Mouse (Mus musculus) MN1 (cell line): ENCODE measurements around the gene Tmem38b.

Source experiments
- DNase-seq: peaks from one replicate; pipeline ENCODE4 v3.0.0-alpha.2; 2016; ENCODE audit warnings: low spot score

The Tmem38b gene

DNA sequence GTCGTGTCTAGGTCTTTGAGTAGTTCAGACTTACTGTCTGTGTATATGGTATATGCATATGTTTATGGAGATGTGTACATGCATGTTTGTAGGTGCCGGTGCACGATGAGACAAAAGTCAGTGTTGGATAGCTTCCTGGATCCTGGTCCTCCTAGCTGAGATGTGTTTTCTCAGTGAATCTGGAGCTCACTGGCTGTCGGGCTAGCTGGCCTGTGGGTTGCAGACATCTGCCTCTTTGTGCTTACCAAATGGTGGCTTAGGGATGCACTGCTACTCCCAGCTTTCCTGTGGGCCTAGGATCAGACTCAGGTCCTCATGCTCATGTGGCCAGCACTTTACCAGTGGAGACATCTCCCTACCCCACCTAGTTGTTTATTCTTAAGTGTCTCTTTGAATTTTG is 4.2 kb downstream of the Tmem38b start:
- no peak for DNase-seq

DNA sequence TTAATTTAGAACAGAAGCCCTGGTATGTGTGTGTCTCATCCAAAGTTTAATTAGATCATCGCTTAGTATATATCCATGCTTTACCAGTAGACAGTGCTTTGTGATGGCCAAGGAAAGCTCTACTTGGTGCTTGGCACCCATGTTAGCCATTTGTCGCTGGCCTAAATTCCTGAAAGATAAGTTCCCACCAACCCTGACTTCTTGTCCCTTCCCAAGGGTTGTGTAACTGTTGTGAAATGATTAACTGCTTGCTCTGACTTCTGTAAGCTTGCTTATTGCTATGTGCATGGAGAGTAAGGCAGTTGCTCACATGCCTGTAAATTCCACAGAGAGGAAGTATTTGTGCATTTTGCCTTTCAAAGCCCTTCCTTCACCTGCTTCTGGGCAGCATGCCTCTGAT is 4.7 kb downstream of the Tmem38b start:
- DNase-seq, result no peak

DNA sequence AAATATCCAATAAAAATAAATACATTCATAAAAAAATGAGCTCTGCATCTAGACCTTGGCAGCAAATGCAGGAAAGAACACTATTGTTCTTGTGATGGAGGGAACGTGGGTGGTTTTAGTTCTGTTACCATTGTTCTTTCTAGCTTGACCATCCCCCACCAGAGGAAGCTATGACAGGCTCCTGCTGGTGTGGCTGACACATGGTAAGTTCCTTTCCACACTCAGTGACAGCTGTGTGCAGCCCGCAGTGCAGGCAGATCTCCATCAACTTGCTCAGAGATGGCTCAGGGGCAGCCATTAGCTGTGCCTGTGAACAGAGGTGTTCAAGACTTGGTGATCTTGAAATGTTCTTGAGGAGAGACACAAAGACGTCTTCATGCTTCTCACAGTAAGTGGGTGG is 6.5 kb downstream of the Tmem38b start:
- no peak for DNase-seq

DNA sequence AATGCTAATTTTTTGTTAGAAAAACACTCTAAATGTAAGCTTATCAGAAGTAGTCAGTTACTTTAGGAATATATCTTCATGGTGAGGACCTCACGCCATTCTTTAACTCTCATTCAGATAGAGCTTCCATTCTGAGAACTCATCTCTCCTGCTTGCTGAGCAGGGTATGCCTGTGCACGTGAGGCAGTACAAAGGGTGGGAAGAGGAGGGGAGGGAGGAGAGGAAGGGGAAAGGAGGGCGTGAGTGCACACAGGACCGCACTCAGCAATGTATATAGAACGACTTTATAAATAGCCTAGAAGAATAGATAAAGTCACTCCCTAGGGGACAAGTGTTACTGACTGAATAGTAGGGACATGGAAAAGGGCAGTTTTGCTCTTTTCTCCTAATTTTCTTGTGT is 11.1 kb downstream of the Tmem38b start:
- no peak for DNase-seq

DNA sequence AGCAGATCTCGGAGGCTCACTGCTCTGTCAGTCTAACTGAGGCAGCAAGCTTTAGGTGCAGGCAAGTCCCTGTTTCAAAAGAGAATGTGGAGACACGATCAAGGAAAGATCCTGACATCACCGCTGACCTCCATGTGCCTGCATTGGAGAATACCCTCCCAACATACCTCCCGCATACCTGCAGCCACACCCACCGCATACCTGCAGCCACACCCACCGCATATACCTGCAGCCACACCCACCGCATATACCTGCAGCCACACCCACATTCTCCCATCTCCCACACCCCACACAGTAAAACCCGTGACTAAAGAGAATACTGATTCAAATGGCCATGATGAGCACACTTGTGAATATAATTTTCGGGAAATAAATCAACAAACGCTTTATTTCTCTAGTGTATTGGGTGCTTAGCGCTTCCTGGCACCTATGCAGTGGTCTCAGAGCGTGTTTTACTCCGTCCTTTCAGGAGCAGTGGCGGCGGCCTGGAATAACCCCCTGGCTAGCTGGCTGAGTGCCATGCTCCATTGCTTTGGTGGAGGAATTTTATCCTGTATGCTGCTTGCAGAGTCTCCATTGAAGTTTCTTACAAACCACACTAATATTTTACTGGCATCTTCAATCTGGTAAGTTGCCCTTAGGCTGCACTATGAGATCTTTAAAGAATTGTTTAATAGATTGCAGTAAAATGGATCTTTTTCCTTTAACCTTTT is 14.5 kb downstream of the Tmem38b start:
- DNase-seq, result no peak

DNA sequence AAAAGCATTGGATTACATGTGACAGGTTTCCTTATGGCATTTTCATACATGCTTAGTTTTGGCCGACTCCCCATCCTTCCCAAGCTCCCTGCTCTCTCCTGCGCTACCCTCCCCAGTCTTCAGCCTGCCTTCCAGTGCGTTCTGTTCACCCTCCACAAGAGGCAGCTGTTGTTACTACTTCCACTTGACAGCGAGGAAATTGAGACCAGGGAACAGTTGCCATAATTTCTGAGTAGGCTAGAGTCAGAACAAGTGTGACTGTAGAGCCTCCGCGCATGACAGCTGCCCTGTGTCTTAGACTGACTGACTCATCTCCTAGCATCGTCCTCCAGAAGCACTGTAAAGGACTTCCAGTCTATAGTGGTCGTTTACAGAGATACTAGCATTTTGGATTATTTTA is 17.7 kb downstream of the Tmem38b start:
- DNase-seq, result no peak

DNA sequence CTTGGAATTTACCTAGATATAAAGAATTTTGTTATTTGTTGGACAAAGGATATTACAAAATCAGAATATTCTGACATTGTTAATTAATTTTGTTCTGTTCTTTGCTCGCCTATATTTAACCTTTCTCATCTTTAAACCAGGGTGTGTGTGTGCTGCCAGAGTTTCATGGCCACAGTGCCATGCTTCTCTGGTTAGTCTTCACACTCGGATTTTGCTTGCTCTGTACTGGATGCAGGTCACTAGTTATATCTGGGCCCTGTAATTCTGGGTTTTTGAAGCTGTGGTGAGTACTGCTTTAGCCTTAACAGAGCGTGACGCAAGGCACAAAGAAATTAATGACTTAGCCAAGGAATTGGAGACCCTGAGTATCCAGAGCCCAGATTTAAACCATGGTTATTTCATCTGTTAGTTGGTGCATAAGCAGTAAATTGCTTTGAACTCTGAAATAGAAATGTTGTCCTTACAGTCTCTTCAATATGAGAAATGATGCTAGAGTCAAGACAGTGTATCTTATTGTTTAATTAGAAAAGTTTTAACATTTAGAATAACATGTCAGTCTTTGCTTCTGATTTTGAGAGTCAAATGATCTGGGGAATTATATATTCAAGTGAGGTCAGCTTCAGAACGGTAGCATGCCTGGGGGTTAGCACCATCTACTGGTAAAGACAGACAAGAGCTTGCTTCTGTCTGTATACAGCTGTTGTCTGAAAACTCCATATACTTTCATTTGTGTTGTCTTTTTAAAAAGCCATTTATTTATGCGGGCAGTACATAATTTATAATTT is 19.2 kb downstream of the Tmem38b start:
- DNase-seq, result peak; percentile 35

DNA sequence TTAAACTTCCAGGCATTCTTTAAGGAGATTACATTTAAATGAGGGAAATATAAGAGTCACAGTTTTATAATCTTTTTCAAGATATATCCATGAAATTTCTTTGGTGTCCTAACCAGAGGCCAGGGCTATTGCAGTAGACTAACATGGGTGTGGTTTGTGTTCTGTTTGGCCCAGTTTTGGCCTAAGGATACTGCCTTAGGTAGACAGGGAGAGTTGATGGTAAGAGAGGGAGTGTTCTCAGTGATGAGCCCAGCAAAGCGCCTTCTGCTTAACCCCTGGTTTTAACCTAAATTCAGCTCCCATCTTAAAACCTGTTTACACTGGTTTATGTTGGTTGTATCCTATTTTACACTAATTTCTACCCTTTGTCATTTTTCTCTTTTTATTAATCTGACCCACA is 19.8 kb downstream of the Tmem38b start:
- DNase-seq, result no peak

DNA sequence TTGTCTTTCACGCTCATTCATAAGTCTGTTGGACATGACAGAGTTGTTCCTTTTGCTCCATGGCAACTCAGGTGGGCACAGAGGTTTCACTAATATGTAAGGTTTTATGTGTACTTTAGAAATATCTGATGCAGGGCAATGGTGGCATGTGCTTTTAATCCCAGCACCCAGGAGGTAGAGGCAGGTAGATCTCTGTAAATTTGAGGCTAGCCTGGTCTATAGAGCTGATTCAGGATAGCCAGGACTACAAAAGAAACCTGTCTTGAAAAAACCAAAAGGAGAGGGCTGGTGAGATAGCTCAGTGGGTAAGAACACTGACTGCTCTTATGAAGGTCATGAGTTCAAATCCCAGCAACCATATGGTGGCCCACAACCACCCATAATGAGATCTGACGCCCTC is 20.5 kb downstream of the Tmem38b start:
- DNase-seq, result no peak

DNA sequence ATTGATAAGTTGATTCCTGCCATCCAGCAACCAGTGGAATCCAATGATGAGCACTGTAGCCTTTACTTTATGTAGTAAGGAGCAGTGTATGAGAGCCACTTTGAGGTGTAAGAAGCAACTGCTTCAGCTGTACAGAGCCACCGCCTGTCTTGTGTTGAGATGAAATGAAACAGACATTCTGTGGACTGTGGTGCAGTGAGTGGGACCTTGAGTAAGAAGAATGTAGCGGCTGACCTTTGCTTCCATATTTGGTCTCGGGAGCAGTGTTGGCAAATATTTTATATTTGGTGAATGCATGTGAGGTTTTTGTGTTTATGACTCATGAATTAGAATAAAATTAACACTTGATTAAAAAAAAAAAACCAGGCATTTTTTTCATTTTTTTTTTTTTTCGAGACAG is 21.7 kb downstream of the Tmem38b start:
- DNase-seq, result no peak

DNA sequence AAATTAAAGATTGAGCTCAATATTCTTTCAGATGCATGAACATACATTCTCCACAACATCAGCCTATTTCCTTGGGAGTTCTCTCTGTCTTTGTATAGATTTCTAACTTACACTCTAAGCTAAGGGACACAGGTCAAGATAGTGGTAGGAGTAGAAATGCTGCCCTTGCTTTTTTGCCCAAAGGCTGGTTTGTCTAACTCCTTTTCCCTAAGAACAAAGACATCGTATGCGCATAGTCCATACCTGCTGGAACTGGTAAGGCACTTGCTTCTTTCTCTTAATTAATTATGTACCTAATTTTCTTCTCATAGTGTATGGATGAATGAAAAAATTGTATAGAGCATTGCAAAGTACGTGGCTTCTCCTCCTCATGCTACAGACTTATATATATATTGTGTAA is 22.5 kb downstream of the Tmem38b start:
- DNase-seq, result no peak

DNA sequence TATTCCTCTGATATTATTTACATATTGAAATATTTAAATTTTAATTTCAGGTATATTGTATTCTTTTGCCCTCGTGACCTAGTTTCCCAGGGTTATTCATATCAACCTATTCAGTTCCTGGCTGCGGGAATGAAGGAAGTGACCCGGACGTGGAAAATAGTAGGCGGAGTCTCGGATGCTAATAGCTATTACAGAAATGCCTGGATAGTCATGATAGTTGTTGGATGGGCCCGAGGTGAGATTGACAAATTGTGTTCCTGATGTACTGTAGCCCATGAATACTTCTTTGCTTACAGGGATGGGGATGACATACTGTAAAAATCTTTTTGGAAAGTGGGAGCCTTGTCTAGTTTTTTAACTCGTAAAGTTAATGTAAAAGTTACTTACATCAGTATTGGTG is 23.0 kb downstream of the Tmem38b start:
- no peak for DNase-seq

DNA sequence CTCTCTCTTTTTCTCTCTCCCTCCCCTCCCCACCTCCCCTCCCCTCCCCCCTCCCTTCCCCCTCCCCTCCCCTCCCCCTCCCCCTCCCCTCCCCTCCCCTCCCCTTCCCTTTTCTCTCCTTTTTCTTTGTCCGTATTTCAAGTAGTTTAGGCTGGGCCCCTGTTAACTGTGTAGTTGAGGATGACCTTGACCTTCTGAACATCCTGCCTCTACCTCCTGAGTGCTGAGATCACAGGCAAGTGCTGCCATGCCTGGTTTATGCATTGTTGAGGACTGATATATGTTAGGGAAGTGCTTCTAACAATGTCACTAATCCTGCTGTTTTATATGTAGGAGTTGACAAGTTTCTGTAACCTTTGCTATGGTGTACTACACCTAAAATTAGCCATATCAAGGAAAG is 24.0 kb downstream of the Tmem38b start:
- DNase-seq, result no peak

DNA sequence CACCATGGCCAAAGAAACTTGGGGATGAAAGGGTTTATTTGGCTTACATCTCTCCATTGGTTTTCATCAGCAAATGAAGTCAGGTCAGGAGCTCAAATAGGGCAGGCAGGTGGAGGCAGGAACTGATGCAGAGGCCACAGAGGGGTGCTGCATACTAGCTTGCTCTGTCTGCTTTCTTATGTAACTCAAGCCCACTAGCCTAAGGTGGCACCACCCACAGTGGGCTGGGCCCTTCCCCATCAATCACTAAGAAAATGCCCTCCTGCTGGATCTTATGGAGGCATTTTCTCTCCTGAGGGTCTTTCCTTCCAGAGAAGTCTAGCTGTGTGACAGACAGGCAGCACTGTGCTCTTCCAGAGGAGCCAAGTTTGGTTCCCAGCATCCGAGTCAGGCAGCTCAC is 27.5 kb downstream of the Tmem38b start:
- DNase-seq, result no peak

DNA sequence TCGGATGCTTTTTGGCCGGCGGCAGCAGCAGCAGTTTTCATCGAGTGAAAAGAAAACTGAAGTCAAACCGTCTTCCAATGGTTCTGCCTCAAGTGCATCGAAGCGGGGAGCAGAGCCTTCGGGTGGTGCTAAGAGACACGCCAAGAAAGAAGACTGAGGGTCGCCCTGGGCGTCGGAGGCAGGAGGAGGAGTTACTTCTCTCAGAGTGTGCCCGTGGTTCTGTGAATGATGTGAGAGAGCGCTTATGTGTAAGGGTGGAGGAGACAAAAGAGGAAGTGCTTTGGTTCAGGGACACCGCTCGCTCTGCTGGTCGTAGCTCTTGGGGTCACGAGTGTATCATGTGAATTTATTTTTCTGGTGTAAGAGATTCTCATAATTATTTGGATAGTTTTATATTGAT is 34.1 kb downstream of the Tmem38b start:
- DNase-seq, result no peak

DNA sequence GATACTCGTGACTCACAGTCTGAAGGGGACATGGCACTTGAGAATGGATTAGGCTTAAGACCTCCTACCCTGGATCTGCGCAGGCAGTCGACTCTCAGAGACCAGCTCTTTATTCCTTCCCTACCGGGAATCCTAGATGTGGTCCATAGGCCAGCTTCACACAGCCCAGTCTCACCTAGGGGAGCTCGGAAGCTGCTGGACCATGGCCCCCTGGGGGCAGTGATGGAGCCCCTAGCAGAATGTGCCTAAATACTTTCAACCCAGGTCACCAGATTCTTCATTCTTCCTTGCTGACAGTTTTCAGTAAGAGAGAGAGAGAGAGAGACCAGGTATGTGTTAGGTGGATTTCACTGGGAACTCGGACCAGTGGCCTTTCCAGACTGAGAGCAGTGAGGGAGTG is 36.3 kb downstream of the Tmem38b start:
- DNase-seq, result no peak

DNA sequence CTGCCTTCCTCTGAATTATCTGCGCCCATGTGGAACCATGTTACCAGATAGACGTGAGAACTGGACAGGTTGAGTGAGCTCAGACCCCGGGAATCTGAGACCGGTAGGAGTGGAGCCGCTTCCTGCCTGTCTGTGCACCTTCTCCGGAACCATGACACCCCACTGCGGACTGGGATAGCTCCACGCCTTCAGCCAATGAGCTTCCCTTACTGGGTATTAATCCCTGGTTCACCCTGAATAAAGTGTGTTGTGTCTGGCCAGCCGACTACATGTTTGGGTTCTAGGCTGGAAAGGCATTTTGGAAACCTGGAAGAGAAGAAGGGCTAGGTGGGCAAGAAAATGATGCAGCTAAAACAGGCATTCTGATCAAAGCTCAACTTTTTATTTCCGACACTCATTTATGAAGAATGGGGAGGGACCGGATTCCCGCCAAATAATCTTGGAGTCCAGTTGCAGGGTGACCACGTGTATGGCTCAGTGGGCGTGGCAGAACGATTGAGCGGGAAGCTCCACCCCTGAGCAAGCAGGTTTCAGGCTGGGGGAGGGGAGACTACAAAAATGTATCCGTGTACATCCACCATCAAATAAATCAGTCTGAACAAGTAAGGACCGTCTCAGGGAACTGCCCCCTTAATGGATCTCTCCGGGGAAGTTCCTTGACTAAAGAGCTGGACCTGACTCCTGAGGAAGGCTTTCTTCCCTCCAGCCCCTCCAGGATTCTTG is 38.4 kb downstream of the Tmem38b start:
- DNase-seq, result no peak

DNA sequence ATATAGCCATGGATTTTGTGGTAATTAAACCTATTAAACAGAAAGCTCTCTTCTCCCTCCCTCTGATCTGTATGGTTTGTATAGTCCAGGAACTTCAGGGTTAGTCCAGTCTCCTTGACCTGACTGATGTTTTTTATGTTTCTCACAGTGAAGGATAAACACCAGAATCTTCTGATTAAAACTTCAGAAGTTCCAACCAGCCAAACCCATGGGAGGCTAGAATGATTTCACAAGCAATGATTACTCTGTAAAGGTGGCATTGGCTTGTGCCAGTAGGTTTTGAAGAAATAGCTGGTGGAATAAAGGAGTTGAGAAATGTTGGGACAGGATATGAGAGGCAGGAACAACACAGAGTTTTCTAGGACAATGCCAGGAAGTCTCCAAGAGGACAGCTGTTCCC is 40.6 kb downstream of the Tmem38b start:
- DNase-seq, result no peak

DNA sequence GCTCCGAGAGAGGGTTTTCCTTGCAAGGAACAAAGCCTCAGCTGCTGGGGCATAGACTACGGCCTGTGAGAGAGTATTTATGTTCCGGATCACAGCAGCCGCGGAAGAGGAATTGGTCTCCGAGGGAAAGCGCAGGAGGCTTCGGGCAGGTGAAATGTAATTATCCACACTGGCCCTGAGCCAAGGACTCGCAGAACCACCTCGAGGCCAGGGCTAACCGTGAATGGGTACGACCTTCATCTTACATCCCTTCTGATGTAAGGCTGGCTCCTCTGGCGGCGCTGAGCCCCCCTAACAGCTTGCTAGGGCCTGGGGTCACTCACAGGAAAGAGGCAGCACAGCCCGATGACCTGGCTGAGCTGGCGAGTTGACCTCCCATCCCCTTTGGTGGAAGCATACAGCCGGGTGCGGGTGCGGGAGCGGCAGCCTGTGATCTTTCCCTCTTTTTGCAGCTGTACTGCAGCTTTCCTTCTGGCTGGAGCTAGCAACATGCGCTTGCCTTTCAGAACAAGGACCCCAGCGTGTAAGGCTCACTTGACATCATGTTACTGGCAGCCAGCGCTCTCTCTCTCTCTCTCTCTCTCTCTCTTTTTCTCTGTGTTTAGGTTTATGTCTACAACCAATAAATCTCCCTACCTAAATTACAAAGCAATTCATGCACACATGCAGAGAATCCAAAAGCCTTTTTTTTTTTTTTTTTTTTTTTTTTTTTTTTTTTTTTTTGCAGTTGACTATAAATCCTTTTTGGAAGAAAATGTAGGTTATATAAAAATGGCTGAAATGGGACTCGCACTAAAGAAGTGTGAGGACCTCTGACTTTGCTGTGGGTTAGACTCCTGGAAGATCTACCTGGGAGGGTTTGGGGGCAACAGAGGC is 52.9 kb downstream of the Tmem38b start:
- DNase-seq, result peak; percentile 20

DNA sequence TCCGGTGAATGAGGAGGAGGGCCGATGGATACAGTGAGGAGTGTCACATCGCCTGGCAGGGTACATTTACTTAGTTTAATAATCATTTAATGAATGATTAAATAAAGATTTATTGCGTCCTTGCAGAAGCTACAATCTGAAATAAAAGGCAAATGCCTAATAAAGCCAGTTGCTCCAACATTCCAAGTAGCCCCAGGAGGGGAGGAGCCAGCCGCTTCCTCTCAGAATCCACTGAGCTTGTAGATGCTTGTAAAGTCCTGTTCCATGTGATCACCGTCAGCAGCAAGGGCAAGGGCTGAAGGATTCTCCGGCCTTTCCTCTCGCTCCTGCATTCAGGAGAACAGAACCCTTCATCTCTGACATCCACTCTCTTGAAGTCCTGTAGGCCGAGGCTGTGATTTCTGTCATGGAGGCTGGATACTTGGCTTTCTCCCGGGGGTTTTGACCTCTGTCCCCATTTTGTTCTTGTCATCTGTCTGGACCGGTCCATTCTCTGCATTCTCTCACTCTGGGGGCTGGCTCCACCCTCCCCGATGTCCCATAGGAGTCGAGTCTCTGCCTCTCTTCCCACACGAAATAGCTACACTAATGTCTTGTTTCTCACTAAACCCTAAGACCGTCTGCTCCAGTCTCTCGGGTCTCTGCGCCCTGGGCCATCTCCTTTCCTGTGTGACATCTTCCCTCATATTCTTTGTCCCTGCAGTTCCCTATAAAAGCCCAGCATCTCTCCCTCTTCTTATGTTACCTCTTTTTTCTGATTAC is 57.3 kb downstream of the Tmem38b start:
- no peak for DNase-seq
